Mouse (Mus musculus): ENCODE data around the gene Scgb2b15. TPM values are rescaled to one million over a fixed set of nuclear protein-coding genes. Genes with fewer than 3 reads are reported as not detected.

Scgb2b15 gene
- not detected for polyA plus RNA-seq (2014; fragmentation: Illumina TruSeq; extraction: RNeasy Lipid Tissue Mini Kit (QIAGEN cat#74804); ENCODE audit: low read depth, low replicate concordance)

GRCm38 (mm10) chr7:32829562-32829961, at the start of gene Scgb2b15:
Gene Scgb2b15, minus strand, starts transcription at chr7:32829662.

GRCm38 (mm10) chr7:32836254-32836653, 6.8 kb upstream of the Scgb2b15 start, which contains the start of gene Scgb1b15:
Gene Scgb1b15, plus strand, starts transcription at chr7:32836554.

Other genes with a start within 250 kb of the Scgb2b15 start
- not detected for gene Scgb1b15, start 6.9 kb upstream of the Scgb2b15 start, polyA plus RNA-seq (2014; fragmentation: Illumina TruSeq; extraction: RNeasy Lipid Tissue Mini Kit (QIAGEN cat#74804); ENCODE audit: low read depth, low replicate concordance)
- not detected for gene Scgb2b17, start 226.9 kb upstream of the Scgb2b15 start, polyA plus RNA-seq (2014; fragmentation: Illumina TruSeq; extraction: RNeasy Lipid Tissue Mini Kit (QIAGEN cat#74804); ENCODE audit: low read depth, low replicate concordance)
- gene Scgb1b17, start 233.8 kb upstream of the Scgb2b15 start, polyA plus RNA-seq (2014; fragmentation: Illumina TruSeq; extraction: RNeasy Lipid Tissue Mini Kit (QIAGEN cat#74804); ENCODE audit: low read depth, low replicate concordance), result not detected

Measured in adrenal gland, adult 10 weeks (tissue).